Mouse (Mus musculus) cortical plate, adult 2 months (tissue): ENCODE measurements around the gene Dcbld1. TPM values are rescaled to one million over a fixed set of nuclear protein-coding genes. Genes with fewer than 3 reads are reported as not detected.

ENCODE experiments used
- H3K27ac ChIP-seq: fragments of 200-500 bp; 2 replicates; pipeline ENCODE4 v1.5.1; 2012; ENCODE audit warnings: low read length, control low read depth, inconsistent platforms; ENCODE audit not compliant: insufficient read depth
- H3K4me1 ChIP-seq: fragments of 200-500 bp; 2 replicates; pipeline ENCODE4 v1.6.1; 2011; ENCODE audit warnings: low read length; ENCODE audit not compliant: control insufficient read depth, insufficient read depth
- H3K4me3 ChIP-seq: fragments of 200-500 bp; 2 replicates; pipeline ENCODE4 v1.5.1; 2011; ENCODE audit warnings: mild to moderate bottlenecking, low read length, control low read depth; ENCODE audit not compliant: insufficient read depth
- CTCF ChIP-seq: fragments of 200-500 bp; IDR thresholded peaks from 2 replicates; pipeline ENCODE4 v1.5.1; 2011; ENCODE audit warnings: mild to moderate bottlenecking, control low read depth, low read length; ENCODE audit not compliant: insufficient read depth; ENCODE audit errors: extremely low read depth
- POLR2A ChIP-seq: fragments of 200-500 bp; IDR thresholded peaks from 2 replicates; pipeline ENCODE4 v1.6.1; 2011; ENCODE audit warnings: mild to moderate bottlenecking, low read length, control low read depth; ENCODE audit not compliant: insufficient read depth; ENCODE audit errors: extremely low read depth
- polyA plus RNA-seq: library from polyadenylated mRNA; depleted of rRNA; stranded (reverse); fragments of >200 nt; gene quantifications from 2 replicates; pipeline ENCODE4 v1.2.3, GENCODE M21; 2012

The Dcbld1 gene
- polyA plus RNA-seq, 1 experiment = 5.7 TPM

GRCm38 (mm10) chr10:52232196-52233176, 933 bp upstream of the Dcbld1 start:
- Histone ChIP-seq H3K4me1 (no peaks in the 10 kb centered on the region), H3K27ac (no peak overlapping the region), H3K4me3 (peak overlapping the region; percentile 50; the same call in 1 of the 2 replicates)
- TF ChIP-seq POLR2A (no peak), CTCF (peak; percentile 32; the same call in 1 of the 2 replicates)

- Histone ChIP-seq H3K4me1 (no peaks in the 10 kb centered on the region), H3K4me3 (peak overlapping the region; percentile 50), H3K27ac (no peak overlapping the region)
- TF ChIP-seq POLR2A = no peak
These were observed 692 bp downstream of the Dcbld1 start for GRCm38 (mm10) chr10:52233969-52234653.

- TF ChIP-seq CTCF (no peak), POLR2A (no peak)
- H3K27ac ChIP-seq = no peak overlapping the region
- no peaks in the 10 kb centered on the region for H3K4me1 ChIP-seq
These were observed 1.2 kb downstream of the Dcbld1 start for GRCm38 (mm10) chr10:52234654-52234981.

GRCm38 (mm10) chr10:52235461-52235860, 2.0 kb downstream of the Dcbld1 start:
- peak overlapping the region; percentile 7; the same call in 1 of the 2 replicates for H3K4me3 ChIP-seq
- H3K27ac ChIP-seq = no peak overlapping the region
- no peak for TF ChIP-seq POLR2A
- no peak for TF ChIP-seq CTCF
- no peaks in the 10 kb centered on the region for H3K4me1 ChIP-seq

More at GRCm38 (mm10) chr10:52234654-52234981, 1.2 kb downstream of the Dcbld1 start:
- peak overlapping the region; percentile 50; the same call in 1 of the 2 replicates for H3K4me3 ChIP-seq

GRCm38 (mm10) chr10:52242015-52242414, 8.6 kb downstream of the Dcbld1 start:
- no peak for TF ChIP-seq POLR2A
- TF ChIP-seq CTCF = no peak
- H3K27ac ChIP-seq = no peak overlapping the region
- H3K4me1 ChIP-seq = no peaks in the 10 kb centered on the region
- H3K4me3 ChIP-seq = no peak overlapping the region

GRCm38 (mm10) chr10:52242680-52243323, 9.4 kb downstream of the Dcbld1 start:
- TF ChIP-seq CTCF = no peak
- TF ChIP-seq POLR2A = no peak
- Histone ChIP-seq H3K4me1 (no peaks in the 10 kb centered on the region), H3K4me3 (no peak overlapping the region), H3K27ac (no peak overlapping the region)

GRCm38 (mm10) chr10:52246207-52246606, 12.8 kb downstream of the Dcbld1 start:
- TF ChIP-seq CTCF (no peak), POLR2A (no peak)
- H3K4me3 ChIP-seq = no peak overlapping the region
- no peaks in the 10 kb centered on the region for H3K4me1 ChIP-seq
- H3K27ac ChIP-seq = no peak overlapping the region

- Histone ChIP-seq H3K4me3 (no peak overlapping the region), H3K4me1 (no peaks in the 10 kb centered on the region), H3K27ac (no peak overlapping the region)
- TF ChIP-seq CTCF (no peak), POLR2A (no peak)
These were observed 18.8 kb downstream of the Dcbld1 start for GRCm38 (mm10) chr10:52252240-52252639.

GRCm38 (mm10) chr10:52253426-52253825, 20.0 kb downstream of the Dcbld1 start:
- TF ChIP-seq POLR2A (no peak), CTCF (no peak)
- H3K4me1 ChIP-seq = no peaks in the 10 kb centered on the region
- no peak overlapping the region for H3K27ac ChIP-seq
- H3K4me3 ChIP-seq = no peak overlapping the region
